Mouse (Mus musculus) thymus, adult 2 months (tissue): ENCODE data around the gene Patl2.

ENCODE experiments used
- CTCF ChIP-seq: fragments of 200-500 bp; IDR thresholded peaks from 2 replicates; pipeline ENCODE4 v1.5.1; 2012; ENCODE audit warnings: mild to moderate bottlenecking, control low read depth, low read length, moderate library complexity, borderline replicate concordance; ENCODE audit not compliant: control insufficient read depth, poor library complexity, insufficient read depth; ENCODE audit errors: extremely low read depth
- POLR2A ChIP-seq: fragments of 200-500 bp; IDR thresholded peaks from 2 replicates; pipeline ENCODE4 v1.6.1; 2012; ENCODE audit warnings: mild to moderate bottlenecking, low read length, control low read depth, moderate library complexity; ENCODE audit not compliant: control insufficient read depth, poor library complexity, insufficient read depth; ENCODE audit errors: extremely low read depth

- no peak for TF ChIP-seq CTCF
- TF ChIP-seq POLR2A: no peak
These were observed 24.4 kb downstream of the Patl2 start for GRCm38 (mm10) chr2:122161542-122161941.
